Mouse (Mus musculus): ENCODE data around the gene Rxfp2. TPM values are rescaled to one million over a fixed set of nuclear protein-coding genes. Genes with fewer than 3 reads are reported as not detected.

The Rxfp2 gene
- polyA plus RNA-seq, 1 experiment from 2014 or later = 0.70 TPM

DNA sequence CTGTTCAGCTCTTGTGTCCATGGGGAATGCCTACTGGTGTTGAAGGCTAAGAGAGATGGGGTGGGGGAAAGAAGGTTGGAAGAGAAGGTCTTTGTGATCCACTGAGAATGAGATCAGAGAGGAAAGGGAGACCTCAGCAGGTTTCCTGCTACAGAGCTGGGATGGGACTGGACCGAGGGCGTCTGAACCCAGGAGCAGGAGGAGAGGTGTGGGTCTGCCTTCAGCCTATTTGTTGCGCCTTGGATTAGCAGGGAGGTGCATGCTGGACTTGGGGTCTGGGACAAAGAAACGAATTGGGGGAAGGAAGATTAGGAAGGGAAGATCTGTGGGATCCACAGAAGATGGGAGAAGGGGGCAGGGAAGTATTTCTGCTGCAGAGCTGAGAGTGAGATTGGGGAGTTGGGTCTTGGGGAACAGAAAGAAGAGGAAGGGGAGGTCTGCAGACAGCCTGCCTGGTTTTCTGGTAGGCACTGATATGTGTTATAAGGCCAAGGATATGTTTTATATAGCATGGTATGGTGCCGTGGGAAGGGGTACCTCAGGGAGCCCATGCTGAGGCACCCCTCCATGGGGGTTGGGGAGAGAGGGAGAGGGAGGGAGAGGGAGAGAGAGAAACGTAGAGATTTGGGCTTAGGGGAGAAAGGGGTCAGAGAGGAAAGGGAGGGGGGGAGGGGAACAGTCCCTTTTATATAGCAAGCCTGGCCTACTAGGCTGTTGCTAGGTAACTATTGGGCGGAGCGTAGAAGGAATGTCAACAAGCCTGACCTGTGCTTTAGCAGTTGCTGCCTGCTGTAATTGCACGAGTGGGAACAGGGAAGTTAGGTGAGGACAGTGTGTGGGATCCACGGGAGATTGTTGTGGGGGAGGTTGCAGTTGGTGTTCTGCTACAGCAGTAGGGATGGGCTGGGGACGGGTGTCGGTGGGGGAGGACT is 61.7 kb downstream of the Rxfp2 start:
- no peak overlapping the region for H3K9ac ChIP-seq
- ATAC-seq (ENCODE audit: low FRiP score) (peak; percentile 71; the same call in 1 of the 2 replicates), DNase-seq (ENCODE audit: low spot score) (peak; percentile 55)
- 17% methylated on average over 11 of the region's 12 CpGs for WGBS
- H3K9me3 ChIP-seq (ENCODE audit: control insufficient read depth, low read length) = no peaks in the 10 kb centered on the region
- no peaks in the 10 kb centered on the region for H3K36me3 ChIP-seq (replicated peaks; ENCODE audit: control insufficient read depth, insufficient read depth)
- no peak overlapping the region for H3K4me3 ChIP-seq (replicated peaks; ENCODE audit: low read length)
- H3K27me3 ChIP-seq (ENCODE audit: control insufficient read depth, insufficient read depth, low read length) = no peaks in the 10 kb centered on the region
- peaks cover 7% of the 10 kb centered on the region; the same call in 1 of the 2 replicates for H3K4me1 ChIP-seq (replicated peaks; ENCODE audit: control insufficient read depth, insufficient read depth, low read length)
- peak overlapping the region; percentile 10; the same call in 1 of the 2 replicates for H3K4me2 ChIP-seq (replicated peaks)
- H3K27ac ChIP-seq = no peak overlapping the region

GRCm38 (mm10) chr5:150082696-150083095 is 64.2 kb downstream of the Rxfp2 start:
- ATAC-seq (ENCODE audit: low FRiP score) (no peak), DNase-seq (ENCODE audit: low spot score) (no peak)
- H3K27ac ChIP-seq = no peak overlapping the region
- H3K27me3 ChIP-seq (ENCODE audit: control insufficient read depth, insufficient read depth, low read length) = no peaks in the 10 kb centered on the region
- no peak overlapping the region for H3K4me2 ChIP-seq (replicated peaks)
- no peak overlapping the region for H3K9ac ChIP-seq
- 85% methylated on average over 14 of the region's 14 CpGs for WGBS
- H3K4me3 ChIP-seq (replicated peaks; ENCODE audit: low read length) = no peak overlapping the region
- H3K9me3 ChIP-seq (ENCODE audit: control insufficient read depth, low read length) = no peaks in the 10 kb centered on the region
- peaks cover 7% of the 10 kb centered on the region; the same call in 1 of the 2 replicates for H3K4me1 ChIP-seq (replicated peaks; ENCODE audit: control insufficient read depth, insufficient read depth, low read length)
- no peaks in the 10 kb centered on the region for H3K36me3 ChIP-seq (replicated peaks; ENCODE audit: control insufficient read depth, insufficient read depth)

GRCm38 (mm10) chr5:150083190-150083589 is 64.7 kb downstream of the Rxfp2 start:
- Histone ChIP-seq H3K27me3 (ENCODE audit: control insufficient read depth, insufficient read depth, low read length) (no peaks in the 10 kb centered on the region), H3K27ac (no peak overlapping the region), H3K4me1 (replicated peaks; ENCODE audit: control insufficient read depth, insufficient read depth, low read length) (peaks cover 7% of the 10 kb centered on the region; the same call in 1 of the 2 replicates), H3K4me3 (replicated peaks; ENCODE audit: low read length) (no peak overlapping the region), H3K9me3 (ENCODE audit: control insufficient read depth, low read length) (no peaks in the 10 kb centered on the region), H3K4me2 (replicated peaks) (no peak overlapping the region), H3K36me3 (replicated peaks; ENCODE audit: control insufficient read depth, insufficient read depth) (no peaks in the 10 kb centered on the region), H3K9ac (no peak overlapping the region)
- ATAC-seq (ENCODE audit: low FRiP score) = no peak
- WGBS = 67% methylated on average over 5 of the region's 5 CpGs
- DNase-seq (ENCODE audit: low spot score) = no peak

- H3K9me3 ChIP-seq (ENCODE audit: control insufficient read depth, low read length) = no peaks in the 10 kb centered on the region
- H3K4me1 ChIP-seq (replicated peaks; ENCODE audit: control insufficient read depth, insufficient read depth, low read length) = no peaks in the 10 kb centered on the region
- ATAC-seq (ENCODE audit: low FRiP score) (peak; percentile 48; the same call in 1 of the 2 replicates), DNase-seq (ENCODE audit: low spot score) (peak; percentile 76)
- H3K36me3 ChIP-seq (replicated peaks; ENCODE audit: control insufficient read depth, insufficient read depth) = no peaks in the 10 kb centered on the region
- no peak overlapping the region for H3K4me2 ChIP-seq (replicated peaks)
- no peak overlapping the region for H3K9ac ChIP-seq
- no peaks in the 10 kb centered on the region for H3K27me3 ChIP-seq (ENCODE audit: control insufficient read depth, insufficient read depth, low read length)
- 10% methylated on average over 6 of the region's 6 CpGs for WGBS
- no peak overlapping the region for H3K4me3 ChIP-seq (replicated peaks; ENCODE audit: low read length)
- no peak overlapping the region for H3K27ac ChIP-seq
Measured at GRCm38 (mm10) chr5:150097620-150098019, 79.1 kb downstream of the Rxfp2 start.

GRCm38 (mm10) chr5:150098754-150099153 is 80.3 kb downstream of the Rxfp2 start:
- Histone ChIP-seq H3K4me1 (replicated peaks; ENCODE audit: control insufficient read depth, insufficient read depth, low read length) (no peaks in the 10 kb centered on the region), H3K27ac (no peak overlapping the region), H3K36me3 (replicated peaks; ENCODE audit: control insufficient read depth, insufficient read depth) (no peaks in the 10 kb centered on the region), H3K27me3 (ENCODE audit: control insufficient read depth, insufficient read depth, low read length) (no peaks in the 10 kb centered on the region), H3K4me2 (replicated peaks) (no peak overlapping the region), H3K9me3 (ENCODE audit: control insufficient read depth, low read length) (no peaks in the 10 kb centered on the region), H3K4me3 (replicated peaks; ENCODE audit: low read length) (no peak overlapping the region), H3K9ac (no peak overlapping the region)
- ATAC-seq (ENCODE audit: low FRiP score) = no peak
- no peak for DNase-seq (ENCODE audit: low spot score)
- WGBS = 92% methylated on average over 12 of the region's 12 CpGs

DNA sequence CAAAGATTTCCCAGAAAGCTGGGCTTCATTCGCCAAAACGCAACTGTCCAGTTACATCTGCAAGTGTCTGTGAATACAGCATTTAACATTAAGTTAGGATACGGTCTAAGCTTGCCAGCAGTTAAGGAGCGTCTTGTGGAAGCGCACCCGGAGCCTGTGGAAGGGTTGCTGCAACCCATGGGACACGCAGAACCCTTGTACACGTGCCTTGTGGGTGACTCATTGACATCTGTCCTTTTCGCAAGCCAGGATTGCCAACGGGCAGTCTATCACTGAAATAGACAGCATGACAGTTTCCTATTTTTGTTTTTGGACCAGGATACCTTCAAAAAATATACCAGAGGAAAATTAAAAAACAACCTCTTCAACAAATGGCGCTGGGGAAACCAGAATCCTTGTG is 83.3 kb downstream of the Rxfp2 start:
- Histone ChIP-seq H3K27ac (no peak overlapping the region), H3K4me3 (replicated peaks; ENCODE audit: low read length) (no peak overlapping the region), H3K4me2 (replicated peaks) (no peak overlapping the region), H3K9me3 (ENCODE audit: control insufficient read depth, low read length) (no peaks in the 10 kb centered on the region), H3K9ac (no peak overlapping the region), H3K36me3 (replicated peaks; ENCODE audit: control insufficient read depth, insufficient read depth) (no peaks in the 10 kb centered on the region), H3K4me1 (replicated peaks; ENCODE audit: control insufficient read depth, insufficient read depth, low read length) (no peaks in the 10 kb centered on the region), H3K27me3 (ENCODE audit: control insufficient read depth, insufficient read depth, low read length) (no peaks in the 10 kb centered on the region)
- 90% methylated on average over 11 of the region's 11 CpGs for whole genome bisulfite sequencing
- DNase-seq (ENCODE audit: low spot score) (no peak), ATAC-seq (ENCODE audit: low FRiP score) (no peak)

GRCm38 (mm10) chr5:150106358-150106757 is 87.9 kb downstream of the Rxfp2 start:
- 87% methylated on average over 7 of the region's 7 CpGs for WGBS

DNA sequence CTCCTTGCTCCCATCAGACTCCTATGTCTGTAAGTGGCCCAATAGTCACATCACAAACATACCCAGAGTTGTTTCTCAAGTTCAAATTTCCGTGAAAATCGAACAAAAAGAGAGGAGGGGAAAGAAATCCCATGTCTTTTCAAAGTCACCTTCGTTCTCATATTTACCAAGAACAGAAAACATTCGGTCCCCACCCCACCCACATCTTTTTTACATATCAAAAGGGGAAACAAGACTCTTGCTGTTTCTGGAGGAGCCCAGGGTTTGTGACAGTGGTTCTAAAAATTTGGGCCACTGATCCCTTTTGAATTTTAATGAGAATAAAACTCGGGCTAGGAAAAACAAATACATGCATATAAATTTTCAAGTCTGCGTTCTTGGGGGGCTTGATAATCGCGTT is 92.8 kb downstream of the Rxfp2 start:
- H3K4me1 ChIP-seq (replicated peaks; ENCODE audit: control insufficient read depth, insufficient read depth, low read length) = peaks cover 11% of the 10 kb centered on the region; the same call in 1 of the 2 replicates
- no peaks in the 10 kb centered on the region for H3K27me3 ChIP-seq (ENCODE audit: control insufficient read depth, insufficient read depth, low read length)
- ATAC-seq (ENCODE audit: low FRiP score) (no peak), DNase-seq (ENCODE audit: low spot score) (no peak)
- H3K4me2 ChIP-seq (replicated peaks) = no peak overlapping the region
- H3K9ac ChIP-seq = no peak overlapping the region
- WGBS = 48% methylated on average over 8 of the region's 8 CpGs
- no peaks in the 10 kb centered on the region for H3K9me3 ChIP-seq (ENCODE audit: control insufficient read depth, low read length)
- H3K36me3 ChIP-seq (replicated peaks; ENCODE audit: control insufficient read depth, insufficient read depth) = no peaks in the 10 kb centered on the region
- H3K4me3 ChIP-seq (replicated peaks; ENCODE audit: low read length) = no peak overlapping the region
- H3K27ac ChIP-seq = no peak overlapping the region

More at GRCm38 (mm10) chr5:150106358-150106757, 87.9 kb downstream of the Rxfp2 start:
- H3K4me2 ChIP-seq (replicated peaks) = no peak overlapping the region
- no peaks in the 10 kb centered on the region for H3K4me1 ChIP-seq (replicated peaks; ENCODE audit: control insufficient read depth, insufficient read depth, low read length)
- H3K9ac ChIP-seq = no peak overlapping the region
- no peak overlapping the region for H3K27ac ChIP-seq
- no peak overlapping the region for H3K4me3 ChIP-seq (replicated peaks; ENCODE audit: low read length)
- H3K27me3 ChIP-seq (ENCODE audit: control insufficient read depth, insufficient read depth, low read length) = no peaks in the 10 kb centered on the region
- DNase-seq (ENCODE audit: low spot score) = no peak
- H3K36me3 ChIP-seq (replicated peaks; ENCODE audit: control insufficient read depth, insufficient read depth) = no peaks in the 10 kb centered on the region
- no peaks in the 10 kb centered on the region for H3K9me3 ChIP-seq (ENCODE audit: control insufficient read depth, low read length)
- ATAC-seq (ENCODE audit: low FRiP score) = no peak

GRCm38 (mm10) chr5:150114007-150114406 is 95.5 kb downstream of the Rxfp2 start:
- H3K4me1 ChIP-seq (replicated peaks; ENCODE audit: control insufficient read depth, insufficient read depth, low read length) = peaks cover 13% of the 10 kb centered on the region; the same call in 1 of the 2 replicates
- no peaks in the 10 kb centered on the region for H3K36me3 ChIP-seq (replicated peaks; ENCODE audit: control insufficient read depth, insufficient read depth)
- H3K4me2 ChIP-seq (replicated peaks) = no peak overlapping the region
- no peak overlapping the region for H3K4me3 ChIP-seq (replicated peaks; ENCODE audit: low read length)
- DNase-seq (ENCODE audit: low spot score) (no peak), ATAC-seq (ENCODE audit: low FRiP score) (no peak)
- WGBS = 78% methylated on average over 7 of the region's 7 CpGs
- no peaks in the 10 kb centered on the region for H3K9me3 ChIP-seq (ENCODE audit: control insufficient read depth, low read length)
- no peak overlapping the region for H3K27ac ChIP-seq
- H3K27me3 ChIP-seq (ENCODE audit: control insufficient read depth, insufficient read depth, low read length) = no peaks in the 10 kb centered on the region
- no peak overlapping the region for H3K9ac ChIP-seq
